Mouse (Mus musculus) CH12.LX (cell line): ENCODE results near the gene Pnliprp1. TPM values are rescaled to one million over a fixed set of nuclear protein-coding genes. Genes with fewer than 3 reads are reported as not detected.

Source experiments
- DNase-seq: peaks from one replicate; pipeline ENCODE4 v3.0.0-alpha.2; 2013; ENCODE audit errors: extremely low read depth
- H3K27ac ChIP-seq: 2 replicates; pipeline ENCODE4 v1.5.1; 2012; ENCODE audit warnings: low read depth, mild to moderate bottlenecking, control low read depth, moderate library complexity; ENCODE audit not compliant: insufficient read depth
- H3K27me3 ChIP-seq: replicated peaks from 2 replicates; pipeline ENCODE3; 2012; ENCODE audit warnings: inconsistent platforms
- H3K36me3 ChIP-seq, 2 experiments: replicated peaks in 1 of 2; 2 replicates each; pipeline versions ENCODE3 to v1.6.1; 2012; ENCODE audit warnings: inconsistent platforms in 1 of 2, low read length in 1 of 2, mild to moderate bottlenecking in 1 of 2, mixed read lengths in 1 of 2, moderate library complexity in 1 of 2; ENCODE audit not compliant: control insufficient read depth in 1 of 2, insufficient read depth in 1 of 2
- H3K4me1 ChIP-seq, 2 experiments: 2 replicates each; pipeline ENCODE4 v1.6.1; 2012; ENCODE audit warnings: inconsistent platforms in 1 of 2, moderate library complexity in 1 of 2; ENCODE audit not compliant: insufficient read depth in 2 of 2, control insufficient read depth in 1 of 2
- H3K4me2 ChIP-seq: 2 replicates; pipeline ENCODE4 v1.6.1; 2012; ENCODE audit warnings: low read depth, mild to moderate bottlenecking, control low read depth; ENCODE audit not compliant: poor library complexity, insufficient read depth, severe bottlenecking
- H3K4me3 ChIP-seq, 3 experiments: fragments of 150-350 bp in 1 of 3; sonication (generic) in 1 of 3; replicated peaks in 1 of 3; 2 replicates each; pipeline versions ENCODE3 to v1.5.1; 2011 to 2012; ENCODE audit warnings: low read depth in 2 of 3, low read length in 2 of 3, mild to moderate bottlenecking in 2 of 3, moderate library complexity in 2 of 3, control low read depth in 1 of 3, improper control_type of control experiment in 1 of 3, inconsistent platforms in 1 of 3, mixed read lengths in 1 of 3; ENCODE audit not compliant: poor library complexity in 1 of 3
- H3K79me2 ChIP-seq: replicated peaks from 2 replicates; pipeline ENCODE4 v1.6.1; 2012; ENCODE audit warnings: mild to moderate bottlenecking, moderate library complexity; ENCODE audit not compliant: control insufficient read depth, poor library complexity, insufficient read depth, severe bottlenecking; ENCODE audit errors: extremely low read depth
- H3K9ac ChIP-seq: 2 replicates; pipeline ENCODE4 v1.6.1; 2012; ENCODE audit warnings: low read depth, mild to moderate bottlenecking, control low read depth, moderate library complexity; ENCODE audit not compliant: insufficient read depth
- H3K9me3 ChIP-seq: replicated peaks from 2 replicates; pipeline ENCODE3; 2012; ENCODE audit warnings: low read length, inconsistent platforms, mixed read lengths
- BHLHE40 ChIP-seq: IDR thresholded peaks from 2 replicates; pipeline ENCODE4 v1.6.1; 2011; ENCODE audit warnings: mild to moderate bottlenecking, low read depth, low read length, improper control_type of control experiment
- CHD2 ChIP-seq: IDR thresholded peaks from 2 replicates; pipeline ENCODE4 v1.6.1; 2011; ENCODE audit warnings: low read length, improper control_type of control experiment
- CTCF ChIP-seq, 2 experiments: IDR thresholded peaks in 1 of 2; conservative IDR thresholded peaks in 1 of 2; 2 replicates each; pipeline ENCODE4 v1.5.1; 2011 to 2012; ENCODE audit warnings: low read depth in 2 of 2, low read length in 2 of 2, improper control_type of control experiment in 1 of 2, inconsistent platforms in 1 of 2, mild to moderate bottlenecking in 1 of 2, moderate library complexity in 1 of 2
- ELF1 ChIP-seq: IDR thresholded peaks from 2 replicates; pipeline ENCODE4 v1.6.1; 2014; ENCODE audit warnings: low read depth, mild to moderate bottlenecking, inconsistent platforms, low read length, improper control_type of control experiment
- ETS1 ChIP-seq: conservative IDR thresholded peaks from 2 replicates; pipeline ENCODE4 v1.6.1; 2012; ENCODE audit warnings: low read depth, mild to moderate bottlenecking, inconsistent platforms, low read length, improper control_type of control experiment, moderate library complexity
- GABPA ChIP-seq: IDR thresholded peaks from 2 replicates; pipeline ENCODE4 v1.6.1; 2012; ENCODE audit warnings: low read depth, low read length, improper control_type of control experiment, inconsistent platforms; ENCODE audit not compliant: insufficient replicate concordance
- HCFC1 ChIP-seq: IDR thresholded peaks from 2 replicates; pipeline ENCODE4 v1.6.1; 2012; ENCODE audit warnings: low read depth, mild to moderate bottlenecking, inconsistent platforms, low read length, improper control_type of control experiment
- JUN ChIP-seq: IDR thresholded peaks from 2 replicates; pipeline ENCODE4 v1.6.1; 2011; ENCODE audit warnings: low read depth, mild to moderate bottlenecking, low read length, improper control_type of control experiment, moderate library complexity; ENCODE audit not compliant: insufficient read depth
- JUND ChIP-seq: conservative IDR thresholded peaks from 2 replicates; pipeline ENCODE4 v1.6.1; 2011; ENCODE audit warnings: low read depth, low read length, improper control_type of control experiment
- KAT2A ChIP-seq: IDR thresholded peaks from 2 replicates; pipeline ENCODE4 v1.6.1; 2012; ENCODE audit warnings: low read length, improper control_type of control experiment, inconsistent platforms; ENCODE audit not compliant: insufficient replicate concordance
- MAFK ChIP-seq: IDR thresholded peaks from 2 replicates; pipeline ENCODE4 v1.6.1; 2011; ENCODE audit warnings: low read length, improper control_type of control experiment; ENCODE audit not compliant: insufficient replicate concordance
- MEF2A ChIP-seq: IDR thresholded peaks from 2 replicates; pipeline ENCODE4 v1.6.1; 2014; ENCODE audit warnings: low read depth, mild to moderate bottlenecking, inconsistent platforms, low read length, improper control_type of control experiment, borderline replicate concordance
- MXI1 ChIP-seq: IDR thresholded peaks from 2 replicates; pipeline ENCODE4 v1.6.1; 2011; ENCODE audit warnings: mild to moderate bottlenecking, low read depth, low read length, improper control_type of control experiment
- NELFE ChIP-seq: IDR thresholded peaks from 2 replicates; pipeline ENCODE4 v1.6.1; 2011; ENCODE audit warnings: low read depth, low read length, improper control_type of control experiment
- NRF1 ChIP-seq: IDR thresholded peaks from 2 replicates; pipeline ENCODE4 v1.6.1; 2014; ENCODE audit warnings: low read depth, mild to moderate bottlenecking, inconsistent platforms, low read length, improper control_type of control experiment, moderate library complexity
- POLR2AphosphoS2 ChIP-seq: IDR thresholded peaks from 2 replicates; pipeline ENCODE4 v1.6.1; 2011; ENCODE audit warnings: low read depth, low read length, improper control_type of control experiment
- RAD21 ChIP-seq: IDR thresholded peaks from 2 replicates; pipeline ENCODE4 v1.6.1; 2011; ENCODE audit warnings: low read depth, mild to moderate bottlenecking, low read length, improper control_type of control experiment, moderate library complexity
- RCOR1 ChIP-seq: conservative IDR thresholded peaks from 2 replicates; pipeline ENCODE4 v1.6.1; 2012; ENCODE audit warnings: low read depth, mild to moderate bottlenecking, inconsistent platforms, low read length, improper control_type of control experiment
- SIN3A ChIP-seq: IDR thresholded peaks from 2 replicates; pipeline ENCODE4 v1.6.1; 2012; ENCODE audit warnings: low read length, improper control_type of control experiment, inconsistent platforms
- TCF12 ChIP-seq: IDR thresholded peaks from 2 replicates; pipeline ENCODE4 v1.6.1; 2014; ENCODE audit warnings: low read depth, mild to moderate bottlenecking, inconsistent platforms, low read length, improper control_type of control experiment
- USF1 ChIP-seq: IDR thresholded peaks from 2 replicates; pipeline ENCODE4 v1.6.1; 2014; ENCODE audit warnings: low read depth, mild to moderate bottlenecking, inconsistent platforms, low read length, improper control_type of control experiment
- USF2 ChIP-seq: conservative IDR thresholded peaks from 2 replicates; pipeline ENCODE4 v1.6.1; 2011; ENCODE audit warnings: low read depth, low read length, improper control_type of control experiment
- ZC3H11A ChIP-seq: IDR thresholded peaks from 2 replicates; pipeline ENCODE4 v1.6.1; 2012; ENCODE audit warnings: low read depth, mild to moderate bottlenecking, inconsistent platforms, low read length, improper control_type of control experiment
- ZKSCAN1 ChIP-seq: IDR thresholded peaks from 2 replicates; pipeline ENCODE4 v1.6.1; 2012; ENCODE audit warnings: low read depth, inconsistent platforms, low read length, improper control_type of control experiment, borderline replicate concordance
- ZMIZ1 ChIP-seq: IDR thresholded peaks from 2 replicates; pipeline ENCODE4 v1.6.1; 2012; ENCODE audit warnings: low read depth, mild to moderate bottlenecking, inconsistent platforms, low read length, improper control_type of control experiment
- dilution Hi-C: fragments of 300-500 bp; cut with MboI; formaldehyde crosslinking; loops from 2 replicates; pipeline ENCODE4 v1.14.3; 2020; ENCODE audit warnings: low sequenced_read_pairs; ENCODE audit not compliant: extremely low pct_unique_long_range_greater_than_20kb, extremely low pct_ligation_motif_present
- in situ Hi-C: fragments of 300-500 bp; cut with MboI; formaldehyde crosslinking; loops from 3 replicates; pipeline ENCODE4 v1.14.3; 2019; ENCODE audit warnings: low sequenced_read_pairs, low pct_ligation_motif_present, low pct_unique_long_range_greater_than_20kb, mixed read lengths
- polyA plus RNA-seq: library from polyadenylated mRNA; unstranded; fragments of >175 nt; gene quantifications from 2 replicates; pipeline ENCODE4 v1.2.1, GENCODE M21; 2012; ENCODE audit warnings: low read depth; ENCODE audit not compliant: insufficient read length
- total RNA-seq, 2 experiments: library from RNA; depleted of rRNA; stranded (reverse); fragments of 300-350 nt in 1 of 2; fragments of >200 nt in 1 of 2; gene quantifications; 2 replicates each; pipeline ENCODE4 v1.2.3; 2012 to 2014

Gene Pnliprp1
- total and polyA plus RNA-seq, 3 experiments = not detected

GRCm38 (mm10) chr19:58695314-58695713 lies 33.4 kb upstream of the Pnliprp1 start:
- TF ChIP-seq GABPA (no peak), CHD2 (no peak), USF1 (no peak), NELFE (no peak), ELF1 (no peak), BHLHE40 (no peak), HCFC1 (no peak), MAFK (no peak), ETS1 (no peak), ZMIZ1 (no peak), ZKSCAN1 (no peak), JUN (no peak), RCOR1 (no peak), ZC3H11A (no peak), MEF2A (no peak), NRF1 (no peak)
- dilution Hi-C loops (no loop called here), in situ Hi-C loops (no loop called here)
- no peaks in the 10 kb centered on the region for H3K36me3 ChIP-seq
- no peak for DNase-seq
- no peaks in the 10 kb centered on the region for H3K27me3 ChIP-seq
- no peak overlapping the region for H3K4me3 ChIP-seq
- H3K4me1 ChIP-seq = peaks cover 0 to 7% of the 10 kb centered on the region in 2 experiments; a peak in 1 of 4 replicates
- H3K4me2 ChIP-seq = no peak overlapping the region
- no peak overlapping the region for H3K9ac ChIP-seq
- no peak overlapping the region for H3K27ac ChIP-seq
- no peaks in the 10 kb centered on the region for H3K79me2 ChIP-seq
- peaks cover 3% of the 10 kb centered on the region for H3K9me3 ChIP-seq

DNA sequence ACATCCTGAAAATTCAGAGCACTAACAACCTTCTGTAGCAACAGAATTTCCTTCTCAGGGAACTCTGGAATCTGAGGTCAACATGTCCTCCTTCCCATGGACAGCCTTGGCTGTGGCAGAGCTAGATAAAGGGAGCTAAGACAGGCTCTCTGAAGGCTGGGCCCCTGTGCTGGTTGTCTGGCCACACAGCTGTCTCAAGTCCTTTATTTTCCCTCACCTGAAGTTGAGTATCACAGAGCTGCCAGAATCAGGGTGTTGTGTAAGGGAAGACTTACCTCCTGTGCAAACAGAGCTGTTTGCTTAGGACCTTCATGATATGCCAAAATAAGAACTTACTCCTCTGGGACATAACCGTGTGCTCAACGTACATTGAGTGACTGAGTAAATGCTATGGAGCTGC lies 32.5 kb upstream of the Pnliprp1 start:
- Histone ChIP-seq H3K4me3 (no peak overlapping the region), H3K4me2 (no peak overlapping the region), H3K36me3 (no peaks in the 10 kb centered on the region), H3K4me1 (peaks cover 0 to 7% of the 10 kb centered on the region in 2 experiments; a peak in 1 of 4 replicates), H3K27ac (no peak overlapping the region), H3K79me2 (no peaks in the 10 kb centered on the region), H3K27me3 (no peaks in the 10 kb centered on the region), H3K9ac (no peak overlapping the region), H3K9me3 (peaks cover 3% of the 10 kb centered on the region)
- in situ Hi-C loops = no loop called here
- no peak for DNase-seq
- no peak for TF ChIP-seq KAT2A
- no peak for TF ChIP-seq CHD2
- TF ChIP-seq MXI1 = no peak
- TF ChIP-seq TCF12 = no peak
- TF ChIP-seq ZKSCAN1 = no peak
- TF ChIP-seq ELF1 = no peak
- TF ChIP-seq SIN3A = no peak
- no peak for TF ChIP-seq POLR2AphosphoS2
- TF ChIP-seq RAD21 = no peak
- TF ChIP-seq JUND = no peak
- no peak for TF ChIP-seq ETS1
- no peak for TF ChIP-seq CTCF (conservative IDR thresholded peaks at IDR 0.05 in 1 of 2, IDR thresholded peaks at IDR 0.05 in 1 of 2; ENCODE audit: low read depth in 2 of 2, low read length in 2 of 2)
- TF ChIP-seq NRF1 = no peak
- no peak for TF ChIP-seq USF2
- dilution Hi-C loops = no loop called here
